Mouse (Mus musculus) T-helper 2 cell (primary cell): ENCODE measurements around the gene Mtmr3.

Experiments used
- in situ Hi-C: fragments of 300-600 bp; cut with MboI, MseI; formaldehyde crosslinking; loops from one replicate; pipeline ENCODE4 v1.15.1; 2025; ENCODE audit warnings: high pct_unique_total_duplicates

Mtmr3 gene

DNA sequence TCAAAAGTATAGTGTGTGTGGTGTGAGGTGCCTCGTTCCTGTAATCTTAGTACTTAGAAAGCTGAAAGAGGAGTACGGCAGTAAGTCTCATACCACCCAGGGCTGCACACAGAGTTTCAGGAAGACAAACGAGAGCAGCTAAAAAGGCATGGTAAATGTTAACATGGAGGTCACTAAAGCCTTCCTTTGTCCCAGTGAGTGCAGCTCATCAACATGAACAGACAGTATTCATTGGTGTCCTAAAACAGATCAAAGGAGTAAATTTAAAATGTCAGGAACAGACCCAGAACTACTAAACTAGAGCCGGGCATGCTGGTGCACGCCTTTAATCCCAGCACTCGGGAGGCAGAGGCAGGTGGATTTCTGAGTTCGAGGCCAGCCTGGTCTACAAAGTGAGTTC is 75.7 kb downstream of the Mtmr3 start:
- in situ Hi-C loops, result no loop called here

DNA sequence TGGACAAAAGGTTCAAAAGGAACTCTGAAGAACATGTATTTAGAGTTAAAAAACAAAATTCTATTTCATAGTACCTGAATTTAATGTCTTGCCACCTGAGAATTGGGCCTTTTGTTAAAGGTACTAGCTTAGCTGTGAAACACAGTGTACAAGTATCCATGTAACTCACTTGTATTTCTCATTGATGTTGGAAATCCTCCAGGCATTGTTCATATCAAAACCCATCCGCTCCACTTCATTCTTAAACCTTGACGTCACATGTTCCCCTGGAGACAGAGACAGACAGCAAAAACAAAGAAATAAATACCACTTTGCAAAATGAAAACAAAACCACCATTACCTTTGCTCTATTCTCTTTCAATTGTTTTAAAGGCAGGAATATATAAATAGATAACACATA is 87.2 kb downstream of the Mtmr3 start:
- in situ Hi-C loops, result no loop called here

DNA sequence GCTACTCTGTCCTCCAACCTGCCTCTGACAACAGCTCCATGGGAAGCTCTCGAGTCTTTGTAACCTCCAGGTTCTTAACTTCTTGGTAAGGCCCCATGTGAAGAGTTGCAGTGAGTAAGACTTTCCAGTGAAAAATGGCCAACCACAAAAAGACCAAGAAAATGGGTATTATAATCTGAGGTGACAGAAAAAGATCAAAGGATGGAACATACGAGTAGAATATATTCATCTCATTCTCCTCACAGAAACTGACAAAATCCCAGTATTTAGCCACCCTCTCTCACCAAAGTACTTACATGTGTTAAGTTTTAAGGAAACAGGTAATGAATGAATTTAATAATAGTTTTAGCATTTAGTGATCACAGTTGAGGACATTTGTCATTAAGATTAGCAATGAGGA is 88.2 kb downstream of the Mtmr3 start:
- in situ Hi-C loops, result no loop called here

DNA sequence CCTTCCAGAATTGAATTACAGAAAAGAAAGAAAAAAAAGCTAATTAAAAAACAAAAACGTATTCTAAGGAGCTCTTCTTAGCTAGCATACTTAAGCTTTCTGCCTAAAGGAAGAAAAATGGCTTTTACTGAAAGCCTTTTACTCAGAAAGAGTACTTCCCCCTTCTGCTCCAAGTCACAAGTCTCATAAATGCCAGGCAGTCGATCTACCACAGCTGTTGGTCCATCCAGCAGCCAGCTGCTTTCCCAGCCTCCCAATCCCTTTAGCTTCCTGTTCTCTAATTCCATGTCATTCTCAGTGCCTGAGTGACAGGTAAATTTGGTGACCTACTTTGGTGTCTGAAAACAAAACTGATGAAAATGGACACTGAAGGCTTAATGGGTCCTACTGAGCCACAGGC is 92.5 kb downstream of the Mtmr3 start:
- in situ Hi-C loops, result no loop called here

DNA sequence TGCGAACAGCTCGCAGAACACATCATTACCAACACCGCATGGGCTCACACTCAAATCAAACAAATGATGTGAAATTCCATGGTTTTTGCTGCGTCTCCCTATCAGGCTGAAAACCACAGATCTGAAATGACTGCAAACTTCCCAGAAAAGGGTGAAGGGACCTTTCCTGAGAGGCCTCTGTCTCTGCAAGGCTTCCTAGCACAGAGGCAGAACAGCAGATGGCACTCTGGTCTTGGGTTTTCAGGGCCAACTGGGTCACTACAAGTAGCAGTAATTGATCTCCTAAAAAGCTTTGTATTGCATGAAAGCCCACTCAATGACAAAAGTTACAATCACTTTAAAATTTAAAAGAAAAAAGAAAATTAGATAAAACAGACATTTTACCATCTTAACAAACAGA is 93.8 kb downstream of the Mtmr3 start:
- in situ Hi-C loops, result no loop called here

DNA sequence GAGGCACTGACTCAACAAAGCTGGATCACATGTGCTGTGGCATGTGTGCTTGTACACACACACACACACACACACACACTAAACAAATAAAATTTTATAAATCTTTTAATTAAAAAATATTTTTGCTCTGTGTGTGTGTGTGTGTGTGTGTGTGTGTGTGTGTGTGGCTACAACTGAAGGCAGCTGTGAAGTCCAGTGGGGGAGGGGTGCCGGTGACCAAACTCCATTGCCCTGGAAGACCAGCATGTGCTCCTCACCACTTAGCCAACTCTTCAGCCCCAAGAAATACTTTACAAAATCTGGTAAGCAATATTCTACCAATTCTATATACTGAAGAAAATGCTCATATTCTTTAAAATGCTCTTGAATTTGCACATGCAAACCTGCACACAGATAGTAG is 94.4 kb downstream of the Mtmr3 start:
- in situ Hi-C loops, result no loop called here

DNA sequence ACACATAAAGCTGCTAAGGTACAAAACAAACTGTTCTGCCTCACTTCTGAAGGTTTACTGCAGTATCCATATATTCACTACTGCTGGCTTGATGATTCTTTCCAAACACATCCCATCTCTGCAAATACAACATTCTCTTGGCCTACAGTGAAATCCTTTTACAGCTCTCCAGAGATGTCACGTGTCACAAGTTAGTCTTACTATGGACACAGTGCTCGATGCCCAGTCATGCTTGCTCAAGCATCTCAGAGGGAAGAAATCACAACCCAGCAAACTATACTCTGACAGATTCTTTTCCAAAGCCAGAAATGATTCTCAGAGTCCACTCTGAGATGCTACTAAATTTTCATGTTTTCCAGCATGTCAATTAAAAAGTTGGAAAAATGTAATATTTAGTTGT is 95.2 kb downstream of the Mtmr3 start:
- in situ Hi-C loops, result no loop called here

DNA sequence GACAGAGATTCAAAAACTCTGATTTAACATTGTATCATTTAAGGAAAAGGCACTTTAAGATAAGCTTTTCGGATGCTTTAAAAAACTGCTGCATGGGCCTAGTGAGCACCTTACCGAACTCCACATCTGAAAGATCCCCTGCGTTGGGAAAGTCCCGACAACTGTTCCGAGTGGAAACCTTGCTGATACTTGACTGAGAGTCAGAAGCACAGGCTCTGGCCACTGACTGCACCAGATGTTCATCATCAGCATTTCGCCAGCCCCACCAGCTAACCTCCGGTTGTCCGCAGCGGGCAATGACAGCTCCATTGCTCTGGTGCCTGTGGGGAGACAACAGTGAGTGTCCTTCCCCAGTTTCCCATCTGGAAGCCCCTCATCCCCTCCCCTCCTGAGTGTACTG is 95.9 kb downstream of the Mtmr3 start:
- in situ Hi-C loops, result no loop called here

DNA sequence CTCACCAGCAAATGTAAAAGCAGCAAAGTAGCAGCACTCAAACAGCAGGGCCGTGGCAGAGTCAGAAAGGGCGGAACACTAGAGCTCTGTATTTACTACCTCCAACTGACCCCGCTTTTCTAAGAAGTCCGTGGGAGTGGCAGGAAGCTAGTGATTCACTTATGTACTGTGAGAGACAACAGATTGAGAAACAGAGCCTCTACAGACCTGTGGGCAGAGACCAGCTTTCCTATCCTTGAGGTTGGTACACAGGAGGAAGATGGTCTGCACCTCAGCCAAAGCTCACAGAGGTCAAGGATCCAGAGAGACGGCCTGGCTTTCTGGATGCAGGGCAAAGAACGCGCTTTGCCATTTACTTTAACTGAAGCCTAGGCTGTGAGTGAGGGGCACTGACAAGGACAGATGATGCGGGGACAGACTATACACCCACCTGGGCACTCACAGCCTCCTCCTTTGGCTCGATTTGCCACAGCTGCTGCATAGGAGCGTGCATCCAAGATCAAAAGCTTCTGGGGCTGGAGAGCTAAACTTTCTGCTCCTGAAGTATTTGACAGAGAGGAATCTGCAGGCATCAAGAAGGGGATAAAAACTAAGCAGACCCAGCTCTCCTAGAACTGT is 97.1 kb downstream of the Mtmr3 start:
- in situ Hi-C loops, result no loop called here

DNA sequence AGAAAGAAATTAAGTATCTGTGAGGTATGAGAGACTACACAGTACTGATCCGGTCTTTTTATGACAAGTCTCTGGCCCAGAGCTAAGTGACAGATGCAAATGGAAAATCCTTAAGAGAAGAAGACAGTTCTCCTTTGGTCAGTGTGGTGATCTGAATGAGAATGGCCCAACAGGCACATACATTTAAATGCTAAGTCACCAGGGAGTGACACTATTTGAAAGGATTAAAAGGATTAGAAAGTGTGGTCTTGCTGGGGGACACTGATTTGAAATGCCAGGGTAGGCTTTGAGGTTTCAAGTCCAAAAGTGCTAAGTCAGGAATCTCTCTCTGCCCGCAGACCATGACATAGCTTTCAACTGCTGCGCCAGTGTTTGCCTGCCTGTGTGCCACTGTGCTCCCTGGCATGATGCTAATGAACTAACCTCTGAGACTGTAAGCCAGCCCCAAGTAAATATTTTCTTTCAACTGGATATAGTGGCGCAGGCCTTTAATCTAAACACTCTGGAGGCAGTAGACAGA is 99.6 kb downstream of the Mtmr3 start:
- in situ Hi-C loops, result no loop called here

DNA sequence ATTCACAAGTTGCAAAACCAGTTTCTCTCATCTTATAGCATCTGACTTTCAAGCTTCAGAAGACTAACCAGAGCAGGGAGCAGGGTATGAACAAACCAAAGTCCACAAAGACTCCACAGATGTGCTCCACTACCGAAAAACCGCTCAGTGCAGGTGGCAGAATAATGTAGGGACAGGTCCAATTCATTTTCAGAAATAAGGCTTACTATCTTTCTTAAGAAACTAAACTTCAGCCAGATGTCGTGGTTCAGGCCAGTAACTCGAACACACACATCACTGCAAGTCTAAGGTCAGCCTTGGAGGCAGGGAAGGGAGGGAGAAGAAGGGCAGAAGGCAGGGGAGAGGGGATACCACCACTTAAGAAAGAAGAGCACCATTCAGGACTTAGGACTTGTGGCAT is 105.5 kb downstream of the Mtmr3 start:
- in situ Hi-C loops, result no loop called here

DNA sequence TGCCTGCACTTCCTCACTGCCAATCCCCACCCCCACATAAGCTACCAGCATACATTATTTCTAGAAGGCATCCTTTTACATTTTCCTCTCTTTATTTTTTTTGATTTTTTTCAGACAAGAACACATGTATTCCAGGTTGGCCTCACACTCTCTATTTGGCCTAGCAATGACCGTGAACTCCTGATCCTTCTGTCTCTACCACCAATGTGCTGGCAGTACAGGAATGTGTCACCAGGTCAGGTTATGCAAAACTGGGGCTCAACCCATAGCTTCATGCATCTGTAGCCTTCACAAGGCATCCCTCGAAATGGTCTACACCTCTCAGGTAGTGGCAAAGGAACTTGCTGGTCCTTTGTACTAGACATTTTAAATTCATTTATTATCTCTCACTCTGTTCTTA is 105.9 kb downstream of the Mtmr3 start:
- in situ Hi-C loops, result no loop called here

DNA sequence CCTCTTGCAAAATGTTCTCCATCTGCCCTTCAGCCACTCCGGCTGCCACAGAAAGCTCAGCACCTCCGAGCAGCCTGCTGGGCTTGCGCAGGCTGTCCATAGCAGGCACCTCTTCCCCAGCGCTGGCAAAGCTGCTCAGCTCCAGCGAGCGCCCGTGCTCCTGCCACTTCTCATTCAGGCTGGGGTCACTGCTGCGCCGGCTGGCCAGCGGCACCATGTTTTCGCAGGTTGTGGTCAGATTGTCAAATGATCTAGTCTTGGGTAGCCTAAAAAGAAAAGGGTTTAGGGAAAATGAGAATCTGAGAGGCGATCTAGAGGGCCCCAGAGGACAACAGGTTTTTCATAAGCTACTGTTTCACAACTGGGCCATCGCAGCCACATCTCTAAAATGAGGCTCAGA is 106.3 kb downstream of the Mtmr3 start:
- in situ Hi-C loops, result no loop called here

DNA sequence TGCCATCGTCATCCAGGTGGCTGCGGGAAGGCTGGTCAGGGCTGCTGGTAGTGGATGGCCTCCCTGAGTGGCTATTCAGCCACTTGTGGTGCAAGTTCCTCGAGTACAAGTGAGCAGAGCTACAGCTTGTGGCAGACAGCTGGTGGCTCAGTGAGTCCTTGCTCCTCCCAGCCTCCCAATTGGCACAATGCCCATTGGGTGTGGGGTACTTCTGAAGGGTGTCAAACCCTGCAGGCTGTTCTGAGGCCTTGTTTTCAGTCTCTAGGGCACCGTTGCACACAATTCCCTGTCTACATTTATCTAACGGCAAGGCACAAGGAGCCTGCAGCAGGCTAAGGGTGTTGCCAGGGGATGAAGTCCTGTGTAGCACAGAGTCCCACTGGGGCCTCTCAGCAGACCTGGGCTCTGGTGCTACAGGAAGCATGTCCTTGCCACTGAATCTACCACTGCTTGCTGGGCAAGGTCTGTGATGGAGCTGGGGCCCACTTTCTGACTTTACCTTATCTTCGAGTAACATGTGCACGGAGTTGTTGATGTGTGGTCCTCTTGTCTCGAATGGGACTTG is 107.2 kb downstream of the Mtmr3 start:
- in situ Hi-C loops, result no loop called here

DNA sequence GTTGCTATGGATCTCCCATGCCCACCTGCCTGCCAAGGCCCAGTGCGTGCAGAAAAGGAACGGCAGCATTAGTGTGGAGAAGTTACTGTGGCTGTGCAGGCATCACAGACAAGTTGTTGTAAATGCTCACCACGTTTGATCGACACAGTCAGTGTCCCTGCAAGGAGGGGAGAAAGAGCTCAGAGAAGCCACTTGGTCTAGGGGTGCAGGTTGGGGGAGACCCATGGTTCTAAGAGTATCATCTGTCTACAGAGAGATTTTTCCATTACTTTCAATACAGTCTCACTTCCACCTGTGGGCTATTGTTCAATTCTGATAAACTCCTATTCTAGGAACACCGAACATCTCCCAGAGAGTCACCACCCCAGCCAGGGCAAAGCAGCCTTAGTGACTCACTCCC is 110.1 kb downstream of the Mtmr3 start:
- in situ Hi-C loops, result no loop called here

DNA sequence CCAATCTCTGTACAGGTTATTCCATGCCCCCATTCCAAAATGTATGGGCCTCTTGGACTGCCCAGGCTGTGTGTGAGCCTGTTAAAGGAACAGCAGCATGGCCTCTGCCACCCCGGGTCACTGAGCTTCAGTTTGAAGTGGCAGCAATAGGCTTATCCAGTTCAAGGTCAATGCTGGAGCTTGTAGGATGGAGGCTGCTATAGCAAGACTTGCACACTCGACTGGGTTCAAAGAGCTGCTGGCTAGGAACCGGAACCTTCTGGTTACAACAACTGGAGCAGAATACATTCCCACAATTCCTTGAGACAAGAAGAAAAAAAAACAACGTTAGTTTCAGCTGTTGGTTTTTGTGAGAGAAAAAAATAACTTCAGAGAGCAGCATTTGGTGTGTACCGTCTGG is 112.0 kb downstream of the Mtmr3 start:
- in situ Hi-C loops, result no loop called here

DNA sequence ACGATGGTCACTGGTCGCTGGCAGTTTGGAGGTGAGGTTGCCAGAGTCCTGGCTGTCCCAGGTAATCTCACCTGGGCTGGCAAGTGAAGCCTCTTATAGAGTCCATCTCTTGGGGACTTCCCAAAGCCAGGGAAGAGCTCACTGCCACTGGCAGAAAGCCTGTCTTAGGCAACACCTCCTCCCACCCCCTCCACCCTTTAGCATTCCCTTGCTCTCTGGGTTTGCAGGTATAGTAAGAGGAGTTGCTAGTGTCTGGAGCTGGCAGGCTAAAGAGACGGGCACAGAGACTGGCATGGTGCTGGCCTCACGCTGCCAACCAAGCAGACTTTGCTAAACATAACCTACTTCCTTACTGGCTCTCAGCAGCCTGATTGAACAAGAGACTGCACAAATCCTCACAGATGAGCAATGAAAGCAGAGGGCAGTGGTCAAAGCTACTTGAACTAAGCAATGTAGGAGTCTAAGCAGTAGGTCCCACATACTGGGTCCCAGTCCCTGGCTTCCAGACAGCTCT is 118.4 kb downstream of the Mtmr3 start:
- in situ Hi-C loops, result no loop called here

DNA sequence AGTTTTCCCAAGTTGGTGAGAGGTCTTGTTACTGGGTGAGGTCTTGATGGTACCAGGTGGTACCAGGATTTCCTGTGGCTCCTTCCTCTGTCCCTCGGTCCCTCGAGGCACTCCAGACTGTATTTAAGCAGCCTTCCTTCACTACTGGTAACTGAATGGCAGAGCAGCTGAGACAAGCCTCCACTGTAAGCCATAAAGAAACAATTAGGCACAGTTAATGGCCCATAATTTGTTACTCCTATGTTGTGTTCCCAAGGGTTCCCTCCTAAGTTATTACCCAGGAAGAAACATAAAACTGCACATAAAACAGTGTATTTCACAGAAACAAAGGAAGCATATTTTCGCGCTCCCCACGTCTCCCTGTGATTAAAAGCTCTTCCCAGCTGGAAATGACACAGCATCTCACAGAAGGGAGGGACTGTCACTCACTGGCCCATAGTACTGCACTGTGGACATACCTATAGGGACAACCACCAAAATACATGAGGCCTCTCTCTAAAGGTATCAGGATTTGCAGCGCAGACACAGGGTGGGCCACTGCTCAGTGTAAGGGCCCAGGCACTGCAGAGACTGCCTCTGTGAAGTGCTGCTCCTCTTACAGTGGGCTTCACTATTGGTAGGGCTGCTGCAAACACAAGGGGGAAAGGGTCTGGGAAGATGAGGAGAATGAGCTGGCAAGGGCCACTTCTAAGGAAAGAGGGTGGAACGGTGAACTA is 122.0 kb downstream of the Mtmr3 start:
- in situ Hi-C loops, result no loop called here

DNA sequence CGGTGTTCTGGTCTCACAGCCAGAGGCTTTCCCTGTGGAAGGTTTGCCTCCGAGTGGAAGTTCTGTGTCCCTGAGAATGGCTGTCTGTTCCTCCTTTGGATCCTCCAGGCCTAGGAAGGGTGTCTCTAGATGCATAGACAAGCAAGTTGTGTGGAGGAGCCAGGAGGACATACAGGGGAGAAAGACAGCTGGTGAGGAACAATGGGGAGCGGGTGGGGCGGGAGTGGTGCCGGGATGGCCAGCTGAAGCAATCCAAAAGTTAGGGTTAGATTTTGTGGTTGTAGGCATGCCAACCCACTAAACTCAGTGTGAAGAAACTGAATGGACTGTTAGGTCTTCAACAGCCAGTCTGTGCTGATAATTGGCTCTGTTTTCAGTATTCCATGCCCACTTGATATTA is 122.9 kb downstream of the Mtmr3 start:
- in situ Hi-C loops, result no loop called here

DNA sequence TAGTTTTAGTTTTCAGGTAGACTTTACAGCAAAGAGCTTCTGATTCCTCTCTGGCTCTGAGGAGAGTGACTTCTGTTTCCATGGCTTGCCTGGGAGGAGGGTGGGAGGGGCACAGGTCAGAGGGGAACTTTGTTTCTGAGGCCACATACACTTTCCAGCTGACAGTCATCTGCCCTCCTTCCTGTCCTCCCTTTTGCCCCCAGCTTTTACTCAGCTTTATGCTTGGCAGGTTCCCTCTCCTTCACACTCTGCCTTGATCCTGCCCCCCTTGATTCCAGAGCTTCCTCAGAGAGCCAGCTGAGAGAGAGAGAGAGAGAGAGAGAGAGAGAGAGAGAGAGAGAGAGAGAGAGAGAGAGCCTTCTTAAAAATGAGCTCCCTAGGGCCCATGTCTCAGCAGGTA is 123.4 kb downstream of the Mtmr3 start:
- in situ Hi-C loops, result no loop called here

DNA sequence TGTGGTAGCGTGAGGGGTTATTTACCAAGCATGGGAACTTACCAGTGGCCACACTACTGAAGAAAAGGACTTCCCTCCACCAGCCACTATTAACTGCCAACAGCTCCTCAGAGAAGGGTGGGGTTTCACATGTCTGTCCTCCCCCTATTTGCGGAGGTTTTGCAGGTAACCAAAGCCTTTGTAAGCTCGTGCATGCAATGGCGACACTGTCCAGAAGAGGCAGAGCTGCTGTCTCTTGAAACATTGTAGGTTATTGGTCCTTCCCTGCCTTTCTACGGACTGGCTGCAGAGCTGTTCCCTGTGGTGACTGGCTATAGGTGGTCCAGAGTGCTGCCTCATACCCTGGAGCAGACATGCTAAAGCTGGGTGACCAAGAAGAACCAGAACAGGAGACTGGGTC is 125.6 kb downstream of the Mtmr3 start:
- in situ Hi-C loops, result no loop called here

DNA sequence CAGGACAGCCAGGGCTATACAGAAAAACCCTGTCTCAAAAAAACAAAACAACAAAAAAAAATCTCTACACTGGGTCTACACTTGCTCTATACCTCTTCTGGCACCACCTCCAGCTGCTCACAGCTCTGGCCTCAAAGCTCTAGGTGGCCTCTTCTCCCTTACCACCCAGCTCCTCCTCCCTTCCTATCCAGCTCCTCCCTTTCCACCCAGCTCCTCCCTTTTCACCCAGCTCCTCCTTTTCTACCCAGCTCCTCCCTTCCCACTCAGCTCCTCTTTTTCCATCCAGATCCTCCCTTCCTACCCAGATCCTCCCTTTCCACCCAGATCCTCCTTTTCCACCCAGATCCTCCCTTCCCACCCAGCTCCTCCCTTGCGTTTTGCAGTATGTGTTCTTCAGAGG is 127.2 kb downstream of the Mtmr3 start:
- in situ Hi-C loops, result no loop called here

DNA sequence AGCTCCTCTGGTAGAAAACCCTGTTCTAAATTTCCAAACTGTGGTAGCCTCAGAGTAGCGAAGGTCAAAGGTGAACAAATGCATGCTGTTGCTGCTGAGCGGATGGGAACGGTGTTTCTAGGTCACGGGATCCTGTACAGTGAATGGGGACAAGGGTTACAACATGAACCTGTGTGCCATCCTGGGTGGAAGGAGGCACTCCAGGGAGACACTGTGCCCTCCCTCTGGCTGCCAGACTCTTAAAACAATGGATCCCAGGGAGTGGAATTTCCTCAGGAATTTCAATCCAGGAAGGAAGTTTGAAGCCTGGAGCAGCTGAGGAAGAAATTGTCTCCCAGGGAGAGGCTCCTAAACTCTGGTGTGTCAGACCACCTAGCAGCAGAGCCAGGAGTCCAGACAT is 128.5 kb downstream of the Mtmr3 start:
- in situ Hi-C loops, result no loop called here
